ENCODE assay signal across 13 mouse cellular contexts in the genomic region with DNA sequence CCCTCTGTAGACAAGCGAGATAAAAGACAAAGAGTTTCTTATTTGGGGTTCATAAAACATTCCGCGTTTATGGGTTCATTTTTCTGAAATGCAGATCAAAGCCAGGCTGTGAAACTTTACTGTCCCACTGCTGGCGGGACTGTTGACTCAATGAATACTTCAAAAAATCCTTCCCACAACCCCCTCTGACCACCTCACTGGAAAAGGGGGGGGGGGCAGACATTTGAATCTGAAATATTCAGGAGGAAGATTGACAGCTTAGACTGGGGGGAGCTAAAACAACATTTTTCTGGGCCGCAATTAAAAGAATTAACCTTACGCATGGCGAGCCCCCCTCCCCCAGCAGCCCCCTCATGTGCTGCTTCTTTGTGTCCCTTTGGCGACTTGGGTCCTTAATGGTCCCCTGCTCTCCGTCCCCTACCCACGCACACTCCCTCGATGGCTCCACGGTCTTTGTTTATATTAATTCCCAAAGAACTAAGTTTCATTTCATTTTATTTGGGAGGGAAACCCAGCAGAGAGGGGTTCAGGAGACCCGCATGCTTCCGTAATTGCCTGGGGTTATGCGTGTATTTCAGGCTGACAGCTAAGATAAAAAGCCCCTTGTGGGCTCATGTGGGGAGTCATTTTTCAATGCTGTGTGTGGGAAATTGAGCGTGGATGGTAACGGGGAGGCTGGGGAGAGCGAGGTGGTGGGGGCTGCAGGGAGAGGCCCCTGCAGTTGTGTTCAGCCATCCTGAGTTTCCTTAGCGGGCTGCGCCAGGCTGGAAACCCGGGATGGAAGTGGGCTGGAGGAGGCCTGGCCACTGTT. TPM values are rescaled to one million over a fixed set of nuclear protein-coding genes. Genes with fewer than 3 reads are reported as not detected.
DNase-seq lines count a peak whose midpoint lies in the region; ATAC-seq and TF ChIP-seq lines count a peak whose summit lies in the region.
"Had no signal": no experiment of that assay in that cellular context is flagged by ENCODE, and none has a peak within 500 bp of the region (broad histone marks: within the 10 kb centered on the region; RNA-seq: fewer than 3 reads in every experiment).

No protein-coding gene starts in this region.

- no peak overlapping the region for H3K9ac ChIP-seq in lung, embryonic 14.5 days
- no peak overlapping the region for H3K9ac ChIP-seq in lung, postnatal 0 days (replicated peaks; ENCODE audit: low read depth)
- H3K9ac ChIP-seq in embryonic facial prominence, embryonic 12.5 days, result no peak overlapping the region
- H3K9ac ChIP-seq in hindbrain, embryonic 11.5 days (ENCODE audit: low read depth, low read length), result no peak overlapping the region
- no peak overlapping the region for H3K9ac ChIP-seq in neural tube, embryonic 12.5 days

- H3K4me1 ChIP-seq in lung, embryonic 14.5 days (ENCODE audit: insufficient read depth), result peaks cover 4% of the 10 kb centered on the region; the same call in 1 of the 2 replicates
- no peaks in the 10 kb centered on the region for H3K4me1 ChIP-seq in lung, postnatal 0 days (ENCODE audit: insufficient read depth, low read depth, low read length)
- peaks cover 31% of the 10 kb centered on the region for H3K4me1 ChIP-seq in embryonic facial prominence, embryonic 12.5 days
- H3K4me1 ChIP-seq in hindbrain, embryonic 11.5 days (replicated peaks; ENCODE audit: control insufficient read depth, insufficient read depth, low read length), result peaks cover 6% of the 10 kb centered on the region; the same call in 1 of the 2 replicates
- H3K4me1 ChIP-seq in neural tube, embryonic 12.5 days, result peaks cover 19% of the 10 kb centered on the region

- no peak for ATAC-seq in lung, embryonic 14.5 days (ENCODE audit: insufficient read depth)
- ATAC-seq in lung, postnatal 0 days, result no peak
- no peak; the same call in 1 of the 2 replicates for ATAC-seq in embryonic facial prominence, embryonic 12.5 days (ENCODE audit: insufficient number of reproducible peaks, insufficient read depth, low FRiP score, low TSS enrichment)
- peak; percentile 57 for ATAC-seq in hindbrain, embryonic 11.5 days (ENCODE audit: low FRiP score)
- ATAC-seq in neural tube, embryonic 12.5 days (ENCODE audit: low FRiP score, low read depth), result peak; percentile 53; the same call in 1 of the 2 replicates
- ATAC-seq in megakaryocyte progenitor cell, adult 5-6 weeks (replicated peaks; ENCODE audit: poor library complexity), result no peak

- DNase-seq in lung, embryonic 14.5 days, result no peak
- DNase-seq in lung, postnatal 0 days (ENCODE audit: low spot score), result no peak
- peak; percentile 34 for DNase-seq in hindbrain, embryonic 11.5 days (ENCODE audit: low spot score)
- no peak for DNase-seq in T-cell, adult 2 months (ENCODE audit: low spot score)
- no peak for DNase-seq in adrenal gland, postnatal 14 days
- DNase-seq: adrenal gland, postnatal 10 days; cerebellum, adult 9-11 months had no signal

- no peak for TF ChIP-seq EP300 in lung, postnatal 0 days (IDR thresholded peaks at IDR 0.05)

- H3K9me3 ChIP-seq in lung, embryonic 14.5 days (ENCODE audit: low read depth, low read length), result no peaks in the 10 kb centered on the region
- no peaks in the 10 kb centered on the region for H3K9me3 ChIP-seq in lung, postnatal 0 days (ENCODE audit: low read length)
- no peaks in the 10 kb centered on the region for H3K9me3 ChIP-seq in embryonic facial prominence, embryonic 12.5 days
- no peaks in the 10 kb centered on the region for H3K9me3 ChIP-seq in hindbrain, embryonic 11.5 days (ENCODE audit: control insufficient read depth, low read length)
- H3K9me3 ChIP-seq in neural tube, embryonic 12.5 days, result no peaks in the 10 kb centered on the region

- no peaks in the 10 kb centered on the region for H3K36me3 ChIP-seq in lung, embryonic 14.5 days (ENCODE audit: insufficient read depth)
- no peaks in the 10 kb centered on the region for H3K36me3 ChIP-seq in lung, postnatal 0 days (ENCODE audit: insufficient read depth, low read length)
- no peaks in the 10 kb centered on the region for H3K36me3 ChIP-seq in embryonic facial prominence, embryonic 12.5 days
- no peaks in the 10 kb centered on the region for H3K36me3 ChIP-seq in hindbrain, embryonic 11.5 days (ENCODE audit: control insufficient read depth, insufficient read depth, low read length)
- no peaks in the 10 kb centered on the region for H3K36me3 ChIP-seq in neural tube, embryonic 12.5 days
- H3K36me3 ChIP-seq: G1E had no signal

- peak overlapping the region; percentile 56; the same call in 1 of the 2 replicates for H3K27ac ChIP-seq in lung, embryonic 14.5 days (ENCODE audit: low read depth)
- no peak overlapping the region for H3K27ac ChIP-seq in lung, postnatal 0 days (ENCODE audit: low read length)
- peak overlapping the region; percentile 76 for H3K27ac ChIP-seq in embryonic facial prominence, embryonic 12.5 days
- no peak overlapping the region for H3K27ac ChIP-seq in hindbrain, embryonic 11.5 days (ENCODE audit: low read depth, low read length)
- no peak overlapping the region for H3K27ac ChIP-seq in neural tube, embryonic 12.5 days
- H3K27ac ChIP-seq: macrophage had no signal

- no peaks in the 10 kb centered on the region for H3K27me3 ChIP-seq in lung, embryonic 14.5 days (ENCODE audit: insufficient read depth, low read length)
- H3K27me3 ChIP-seq in lung, postnatal 0 days (replicated peaks; ENCODE audit: insufficient read depth, low read length), result no peaks in the 10 kb centered on the region
- no peaks in the 10 kb centered on the region for H3K27me3 ChIP-seq in embryonic facial prominence, embryonic 12.5 days
- no peaks in the 10 kb centered on the region for H3K27me3 ChIP-seq in hindbrain, embryonic 11.5 days (ENCODE audit: control insufficient read depth, insufficient read depth, low read length)
- H3K27me3 ChIP-seq in neural tube, embryonic 12.5 days (replicated peaks), result peaks cover 5% of the 10 kb centered on the region; the same call in 1 of the 2 replicates

- no peak overlapping the region for H3K4me3 ChIP-seq in lung, embryonic 14.5 days (ENCODE audit: low read depth, low read length)
- H3K4me3 ChIP-seq in lung, postnatal 0 days (ENCODE audit: low read depth, low read length), result no peak overlapping the region
- no peak overlapping the region for H3K4me3 ChIP-seq in embryonic facial prominence, embryonic 12.5 days
- H3K4me3 ChIP-seq in hindbrain, embryonic 11.5 days (ENCODE audit: low read depth, low read length), result no peak overlapping the region
- H3K4me3 ChIP-seq in neural tube, embryonic 12.5 days, result 0 out of 2 replicates have a peak overlapping the region, but pooled peaks have one; percentile 11

- TF ChIP-seq CTCF in lung, embryonic 14.5 days (IDR thresholded peaks at IDR 0.05; ENCODE audit: low read depth), result no peak
- TF ChIP-seq CTCF in lung, postnatal 0 days (IDR thresholded peaks at IDR 0.05), result no peak

- WGBS in lung, embryonic 14.5 days, result 44% methylated on average over 21 of the region's 21 CpGs
- 53% methylated on average over 21 of the region's 21 CpGs for WGBS in lung, postnatal 0 days
- WGBS in embryonic facial prominence, embryonic 12.5 days, result 20% methylated on average over 21 of the region's 21 CpGs
- 32% methylated on average over 21 of the region's 21 CpGs for WGBS in hindbrain, embryonic 11.5 days
- WGBS in neural tube, embryonic 12.5 days, result 17% methylated on average over 21 of the region's 21 CpGs

- H3K4me2 ChIP-seq in lung, embryonic 14.5 days, result peak overlapping the region; percentile 13; the same call in 1 of the 2 replicates
- no peak overlapping the region for H3K4me2 ChIP-seq in lung, postnatal 0 days (replicated peaks; ENCODE audit: low read depth, low read length)
- peak overlapping the region; percentile 26 for H3K4me2 ChIP-seq in embryonic facial prominence, embryonic 12.5 days (replicated peaks)
- 0 out of 2 replicates have a peak overlapping the region, but pooled peaks have one; percentile 0 for H3K4me2 ChIP-seq in hindbrain, embryonic 11.5 days (replicated peaks; ENCODE audit: low read depth, low read length)
- H3K4me2 ChIP-seq in neural tube, embryonic 12.5 days (replicated peaks), result peak overlapping the region; percentile 40

RNA-seq across cellular contexts. Expression of a gene that starts 52.9 kb away (rescaled TPM):
- 6.8 and 7.9 TPM in 2 replicates for polyA plus RNA-seq in lung, embryonic 14.5 days (2014; fragmentation: Nextera tagmentation; extraction: Ambion mirVana)
- 0.88 and 1.3 TPM in 2 replicates for polyA plus RNA-seq in lung, postnatal 0 days (2015; fragmentation: Nextera tagmentation; extraction: Ambion mirVana)
- 4.6 and 5.2 TPM in 2 replicates for polyA plus RNA-seq in embryonic facial prominence, embryonic 12.5 days (2016; fragmentation: Nextera tagmentation; extraction: Ambion mirVana)
- polyA plus RNA-seq in hindbrain, embryonic 11.5 days (2014; fragmentation: Nextera tagmentation; extraction: Ambion mirVana), result 0.73 and 1.9 TPM in 2 replicates
- polyA plus RNA-seq in neural tube, embryonic 12.5 days (2016; fragmentation: Nextera tagmentation; extraction: Ambion mirVana), result 1.1 and 1.6 TPM in 2 replicates
- total RNA-seq in megakaryocyte progenitor cell, adult 5-6 weeks (2015), result not detected in 2 replicates
- total RNA-seq in megakaryocyte progenitor cell, adult 5-6 weeks (2017), result not detected in 2 replicates
- 0.41 TPM in 1 of 2 replicates, not detected in the other for total RNA-seq in adrenal gland, postnatal 14 days (2021)
- total RNA-seq: G1E; gastrocnemius, adult 18-20 months had no signal
- polyA plus RNA-seq: G1E, macrophage had no signal

Comparison
In these comparisons a context has a peak if more than half of its experiments do, and no peak if none do; other contexts are left out.
1. H3K27ac ChIP-seq: peak in lung, embryonic 14.5 days (single experiment) and embryonic facial prominence, embryonic 12.5 days (single experiment); none in lung, postnatal 0 days (single experiment), hindbrain, embryonic 11.5 days (single experiment) and neural tube, embryonic 12.5 days (single experiment).
2. ATAC-seq: peak in hindbrain, embryonic 11.5 days (single experiment) and neural tube, embryonic 12.5 days (single experiment); none in lung, embryonic 14.5 days (single experiment), lung, postnatal 0 days (single experiment), embryonic facial prominence, embryonic 12.5 days (single experiment) and megakaryocyte progenitor cell, adult 5-6 weeks (single experiment).